Mouse (Mus musculus): ENCODE results near the gene Tctex1d4. TPM values are rescaled to one million over a fixed set of nuclear protein-coding genes. Genes with fewer than 3 reads are reported as not detected.

Gene Tctex1d4
- polyA plus RNA-seq, 1 experiment, result 1.6 TPM

GRCm38 (mm10) chr4:117155020-117155791 is 28.6 kb downstream of the Tctex1d4 start:
- Histone ChIP-seq H3K27me3 (ENCODE audit: control insufficient read depth, insufficient read depth, low read length) (no peaks in the 10 kb centered on the region), H3K4me1 (ENCODE audit: control insufficient read depth, insufficient read depth, insufficient read length) (peaks cover 5% of the 10 kb centered on the region; the same call in 1 of the 2 replicates), H3K27ac (ENCODE audit: insufficient read depth, low read length) (peak overlapping the region; percentile 81), H3K36me3 (ENCODE audit: control insufficient read depth, insufficient read depth, low read length) (peaks cover 29% of the 10 kb centered on the region), H3K4me3 (ENCODE audit: extremely low read depth, insufficient read depth, insufficient read length) (peak overlapping the region; percentile 87)
- DNase-seq (ENCODE audit: low read depth in 1 of 2, low spot score in 2 of 2), result no peak
- TF ChIP-seq POLR2A (IDR thresholded peaks at IDR 0.05; ENCODE audit: low read depth, low read length) (no peak), CTCF (IDR thresholded peaks at IDR 0.05; ENCODE audit: extremely low read depth, insufficient read depth, insufficient read length, insufficient replicate concordance) (no peak)
- WGBS, result 2% methylated on average over 44 of the region's 44 CpGs

DNA sequence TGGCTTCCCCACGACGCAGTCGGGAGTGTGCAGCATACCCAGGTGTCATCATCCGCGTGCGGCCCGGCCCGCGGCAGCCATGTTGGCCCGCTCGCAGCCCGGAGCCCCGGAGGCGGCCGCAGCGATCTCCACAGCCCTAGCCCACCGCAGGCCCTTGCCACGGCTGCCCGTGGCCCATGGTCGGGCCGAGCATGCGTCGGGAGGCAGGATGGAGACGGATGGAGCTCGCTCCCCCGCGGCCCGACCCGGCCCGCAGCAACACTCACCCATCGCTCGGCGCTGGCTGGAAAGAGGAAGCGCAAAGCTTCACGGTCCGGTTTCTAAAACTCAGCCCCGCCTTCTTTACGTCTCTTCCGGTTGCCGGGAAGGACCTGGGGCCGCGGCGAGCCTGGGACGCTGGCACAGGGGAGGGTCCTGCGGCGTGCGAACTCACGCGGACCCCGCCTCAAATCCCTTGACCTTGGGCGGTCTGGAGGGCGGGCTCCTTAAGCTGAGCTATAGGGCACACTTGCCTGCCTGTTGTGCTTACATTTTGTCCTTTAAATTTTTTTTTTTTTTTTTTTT is 29.3 kb downstream of the Tctex1d4 start, which contains the start of gene Rps8:
Gene Rps8, minus strand, starts transcription at position 452 of the 564 bp plus-strand sequence.
- H3K27ac ChIP-seq (ENCODE audit: insufficient read depth, low read length), result peak within 1 kb of the TSS; percentile 81
- H3K4me1 ChIP-seq (ENCODE audit: control insufficient read depth, insufficient read depth, insufficient read length), result peaks cover 5% of the 10 kb centered on the region; the same call in 1 of the 2 replicates
- H3K36me3 ChIP-seq (ENCODE audit: control insufficient read depth, insufficient read depth, low read length), result peaks cover 24% of the 10 kb centered on the region
- H3K27me3 ChIP-seq (ENCODE audit: control insufficient read depth, insufficient read depth, low read length), result no peaks in the 10 kb centered on the region
- peak within 1 kb of the TSS; percentile 87 for H3K4me3 ChIP-seq (ENCODE audit: extremely low read depth, insufficient read depth, insufficient read length)
- peak; percentile 74 to 83 for DNase-seq (ENCODE audit: low read depth in 1 of 2, low spot score in 2 of 2)
- TF ChIP-seq POLR2A (IDR thresholded peaks at IDR 0.05; ENCODE audit: low read depth, low read length) (peak; percentile 90), CTCF (IDR thresholded peaks at IDR 0.05; ENCODE audit: extremely low read depth, insufficient read depth, insufficient read length, insufficient replicate concordance) (no peak)
- under 1% methylated on average over 52 of the region's 52 CpGs for WGBS

DNA sequence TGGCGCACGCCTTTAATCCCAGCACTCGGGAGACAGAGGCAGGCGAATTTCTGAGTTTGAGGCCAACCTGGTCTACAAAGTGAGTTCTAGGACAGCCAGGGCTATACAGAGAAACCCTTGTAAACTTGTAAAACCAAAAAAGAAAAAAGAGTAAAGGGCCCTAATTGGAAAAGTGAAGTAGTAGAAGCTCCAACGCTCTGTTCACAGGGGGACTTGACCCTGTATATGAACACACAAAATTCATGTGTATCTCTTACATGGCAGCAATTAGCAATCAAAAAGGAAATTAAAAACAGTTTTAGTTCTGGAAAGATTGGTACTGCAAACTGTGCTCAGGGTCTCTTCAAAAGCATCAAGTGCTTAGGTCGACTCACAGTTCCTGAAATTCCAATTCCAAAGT is 29.8 kb downstream of the Tctex1d4 start:
- Histone ChIP-seq H3K4me3 (ENCODE audit: extremely low read depth, insufficient read depth, insufficient read length) (peak overlapping the region; percentile 87; the same call in 1 of the 2 replicates), H3K36me3 (ENCODE audit: control insufficient read depth, insufficient read depth, low read length) (peaks cover 22% of the 10 kb centered on the region)
- WGBS, result 28% methylated on average over 6 of the region's 6 CpGs

GRCm38 (mm10) chr4:117159666-117160065 is 33.1 kb downstream of the Tctex1d4 start:
- DNase-seq (ENCODE audit: low read depth in 1 of 2, low spot score in 2 of 2), result no peak
- no peaks in the 10 kb centered on the region for H3K27me3 ChIP-seq (ENCODE audit: control insufficient read depth, insufficient read depth, low read length)
- TF ChIP-seq CTCF (IDR thresholded peaks at IDR 0.05; ENCODE audit: extremely low read depth, insufficient read depth, insufficient read length, insufficient replicate concordance), result no peak
- TF ChIP-seq POLR2A (IDR thresholded peaks at IDR 0.05; ENCODE audit: low read depth, low read length), result no peak
- no peak overlapping the region for H3K4me3 ChIP-seq (ENCODE audit: extremely low read depth, insufficient read depth, insufficient read length)
- H3K27ac ChIP-seq (ENCODE audit: insufficient read depth, low read length), result no peak overlapping the region
- 90% methylated on average over 10 of the region's 10 CpGs for WGBS
- no peaks in the 10 kb centered on the region for H3K36me3 ChIP-seq (ENCODE audit: control insufficient read depth, insufficient read depth, low read length)
- H3K4me1 ChIP-seq (ENCODE audit: control insufficient read depth, insufficient read depth, insufficient read length), result peaks cover 5% of the 10 kb centered on the region; the same call in 1 of the 2 replicates

More for the DNA sequence above, 29.8 kb downstream of the Tctex1d4 start:
- Histone ChIP-seq H3K27me3 (ENCODE audit: control insufficient read depth, insufficient read depth, low read length) (no peaks in the 10 kb centered on the region), H3K4me1 (ENCODE audit: control insufficient read depth, insufficient read depth, insufficient read length) (peaks cover 5% of the 10 kb centered on the region; the same call in 1 of the 2 replicates), H3K27ac (ENCODE audit: insufficient read depth, low read length) (peak overlapping the region; percentile 80)
- TF ChIP-seq CTCF (IDR thresholded peaks at IDR 0.05; ENCODE audit: extremely low read depth, insufficient read depth, insufficient read length, insufficient replicate concordance) (no peak), POLR2A (IDR thresholded peaks at IDR 0.05; ENCODE audit: low read depth, low read length) (no peak)
- no peak for DNase-seq (ENCODE audit: low read depth in 1 of 2, low spot score in 2 of 2)

DNA sequence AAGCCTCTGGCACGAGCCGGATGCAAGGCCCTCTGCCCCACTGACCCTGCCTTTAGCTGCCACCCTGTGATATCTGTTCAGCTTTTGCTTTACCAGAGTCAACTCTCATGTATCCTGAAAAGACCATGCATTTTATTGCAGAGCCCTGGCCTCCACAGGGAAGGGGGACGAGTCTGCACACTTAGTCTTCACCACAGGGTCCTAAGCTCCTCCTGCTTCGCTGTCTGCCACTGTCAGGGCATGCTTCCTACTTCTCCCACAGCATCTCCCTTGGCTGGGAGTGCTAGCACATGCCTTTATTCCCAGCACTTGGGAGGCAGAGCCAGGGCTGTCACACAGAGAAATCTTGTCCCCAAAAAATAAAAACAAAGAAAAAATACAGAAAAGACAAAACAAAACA is 34.6 kb downstream of the Tctex1d4 start:
- DNase-seq (ENCODE audit: low read depth in 1 of 2, low spot score in 2 of 2), result no peak
- 93% methylated on average over 4 of the region's 4 CpGs for WGBS
- no peaks in the 10 kb centered on the region for H3K4me1 ChIP-seq (ENCODE audit: control insufficient read depth, insufficient read depth, insufficient read length)
- no peak overlapping the region for H3K27ac ChIP-seq (ENCODE audit: insufficient read depth, low read length)
- TF ChIP-seq CTCF (IDR thresholded peaks at IDR 0.05; ENCODE audit: extremely low read depth, insufficient read depth, insufficient read length, insufficient replicate concordance) (no peak), POLR2A (IDR thresholded peaks at IDR 0.05; ENCODE audit: low read depth, low read length) (no peak)
- no peaks in the 10 kb centered on the region for H3K36me3 ChIP-seq (ENCODE audit: control insufficient read depth, insufficient read depth, low read length)
- no peak overlapping the region for H3K4me3 ChIP-seq (ENCODE audit: extremely low read depth, insufficient read depth, insufficient read length)
- no peaks in the 10 kb centered on the region for H3K27me3 ChIP-seq (ENCODE audit: control insufficient read depth, insufficient read depth, low read length)

GRCm38 (mm10) chr4:117169936-117170335 is 43.3 kb downstream of the Tctex1d4 start:
- 91% methylated on average over 5 of the region's 5 CpGs for WGBS
- Histone ChIP-seq H3K4me3 (ENCODE audit: extremely low read depth, insufficient read depth, insufficient read length) (no peak overlapping the region), H3K27me3 (ENCODE audit: control insufficient read depth, insufficient read depth, low read length) (no peaks in the 10 kb centered on the region), H3K27ac (ENCODE audit: insufficient read depth, low read length) (no peak overlapping the region), H3K4me1 (ENCODE audit: control insufficient read depth, insufficient read depth, insufficient read length) (no peaks in the 10 kb centered on the region), H3K36me3 (ENCODE audit: control insufficient read depth, insufficient read depth, low read length) (no peaks in the 10 kb centered on the region)
- no peak for TF ChIP-seq POLR2A (IDR thresholded peaks at IDR 0.05; ENCODE audit: low read depth, low read length)
- no peak for TF ChIP-seq CTCF (IDR thresholded peaks at IDR 0.05; ENCODE audit: extremely low read depth, insufficient read depth, insufficient read length, insufficient replicate concordance)
- DNase-seq (ENCODE audit: low read depth in 1 of 2, low spot score in 2 of 2), result no peak

Other genes starting within 250 kb of the Tctex1d4 start
- 0.07 TPM in 2 replicates for gene Zswim5, start 249.4 kb upstream of the Tctex1d4 start, polyA plus RNA-seq (2012; rRNA removed)
- 72.1 and 90.6 TPM in 2 replicates for gene Urod, start 132.4 kb upstream of the Tctex1d4 start, polyA plus RNA-seq (2012; rRNA removed)
- 58.8 and 66.6 TPM in 2 replicates for gene Hectd3, start 131.5 kb upstream of the Tctex1d4 start, polyA plus RNA-seq (2012; rRNA removed)
- 3.6 TPM in 2 replicates for gene Eif2b3, start 107.4 kb upstream of the Tctex1d4 start, polyA plus RNA-seq (2012; rRNA removed)
- gene Ptch2, start 30.7 kb upstream of the Tctex1d4 start, polyA plus RNA-seq (2012; rRNA removed), result 0.45 and 0.51 TPM in 2 replicates
- gene Btbd19, start 1.1 kb upstream of the Tctex1d4 start, polyA plus RNA-seq (2012; rRNA removed), result 15.4 and 17.5 TPM in 2 replicates
- gene Plk3, start 7.2 kb downstream of the Tctex1d4 start, polyA plus RNA-seq (2012; rRNA removed), result 12.4 and 18.7 TPM in 2 replicates
- 578 and 703 TPM in 2 replicates for gene Rps8, start 29.4 kb downstream of the Tctex1d4 start, polyA plus RNA-seq (2012; rRNA removed)
- 2.5 and 2.7 TPM in 2 replicates for gene Kif2c, start 55.8 kb downstream of the Tctex1d4 start, polyA plus RNA-seq (2012; rRNA removed)
- 2.4 and 3.2 TPM in 2 replicates for gene Tmem53, start 125.2 kb downstream of the Tctex1d4 start, polyA plus RNA-seq (2012; rRNA removed)
- 0.05 TPM in 1 of 2 replicates, not detected in the other for gene Armh1, start 125.3 kb downstream of the Tctex1d4 start, polyA plus RNA-seq (2012; rRNA removed)

Measured in spleen, adult 2 months (tissue).